Mouse (Mus musculus) lung, postnatal 0 days (tissue): ENCODE measurements at regions not wholly inside any gene's neighbourhood (a gene's known extent, or its start where the extent isn't known, plus 50 kb on each side); places are given as distances from the start of the nearest gene placed in this dataset.

Experiments used
- CTCF ChIP-seq: IDR thresholded peaks from 2 replicates; pipeline ENCODE4 v1.5.1; 2016; ENCODE audit warnings: antibody characterized with exemption, mild to moderate bottlenecking
- EP300 ChIP-seq: IDR thresholded peaks from 2 replicates; pipeline ENCODE4 v1.6.1; 2016; ENCODE audit warnings: antibody characterized with exemption, mild to moderate bottlenecking, control low read depth

GRCm38 (mm10) chr17:44351499-44352117 lies 163.2 kb downstream of the Clic5 start:
- TF ChIP-seq CTCF, result no peak
- no peak for TF ChIP-seq EP300
